Mouse (Mus musculus) thymus, postnatal 4 days (tissue): ENCODE measurements around the gene Fam241a.

ENCODE experiments used
- DNase-seq: peaks from one replicate; pipeline ENCODE4 v3.0.0; 2021

Gene Fam241a

DNA sequence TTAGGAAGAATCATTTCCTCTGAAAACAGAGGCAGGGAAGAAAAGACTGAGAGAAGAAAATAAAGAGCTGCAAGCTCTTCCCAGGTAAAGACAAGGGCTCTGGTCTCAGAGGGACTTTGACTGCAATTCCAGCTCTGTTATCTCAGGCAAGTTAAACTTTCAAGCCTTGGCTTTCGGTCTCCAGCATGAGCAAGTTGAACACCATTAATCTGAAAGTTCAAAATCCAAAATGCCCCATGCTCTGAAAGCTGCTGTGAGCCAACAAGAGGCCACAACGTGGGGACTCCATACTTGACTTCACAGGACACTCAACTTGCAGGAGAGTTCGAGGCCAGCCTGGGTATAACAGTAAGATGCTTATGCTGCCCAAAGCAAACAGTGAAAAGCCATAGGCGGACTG, 62.1 kb downstream of the Fam241a start:
- DNase-seq = no peak

DNA sequence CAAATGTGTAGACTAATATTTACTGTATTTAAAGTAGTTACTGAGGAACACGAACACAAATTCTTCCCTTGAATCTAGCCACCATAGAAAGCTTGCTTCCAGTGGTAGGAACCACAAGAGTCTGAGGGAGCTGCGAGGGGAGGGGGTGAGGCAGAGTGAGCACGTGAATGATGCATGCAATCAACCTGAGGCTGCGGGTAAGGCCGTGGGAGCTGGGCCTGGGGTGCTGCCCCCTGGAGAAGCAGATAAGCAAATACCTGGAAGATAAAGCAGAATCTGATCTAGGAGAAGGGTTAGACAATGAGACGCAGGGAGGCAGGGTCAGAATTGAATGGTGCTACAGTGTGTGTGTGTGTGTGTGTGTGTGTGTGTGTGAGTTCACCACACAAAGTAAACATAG, 65.0 kb downstream of the Fam241a start:
- DNase-seq = no peak

DNA sequence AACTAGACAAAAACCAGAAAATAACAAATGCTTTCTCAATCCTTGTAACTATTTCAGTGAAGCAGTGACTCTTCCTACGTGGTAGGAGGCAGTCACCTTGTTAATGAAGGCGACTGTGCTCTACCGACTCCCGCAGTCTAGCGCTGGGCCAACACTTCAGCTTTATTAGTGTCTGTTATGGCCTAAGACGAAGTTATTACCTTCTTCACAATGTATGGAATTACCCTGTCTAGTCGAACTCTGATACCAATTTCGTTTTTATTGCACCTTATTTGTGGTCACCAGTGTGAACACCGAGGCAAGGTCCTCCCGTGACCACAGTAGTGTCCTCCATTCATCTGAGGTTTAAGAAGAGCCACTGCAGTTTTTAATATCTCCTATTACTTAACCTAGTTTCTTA, 65.9 kb downstream of the Fam241a start:
- DNase-seq = no peak

DNA sequence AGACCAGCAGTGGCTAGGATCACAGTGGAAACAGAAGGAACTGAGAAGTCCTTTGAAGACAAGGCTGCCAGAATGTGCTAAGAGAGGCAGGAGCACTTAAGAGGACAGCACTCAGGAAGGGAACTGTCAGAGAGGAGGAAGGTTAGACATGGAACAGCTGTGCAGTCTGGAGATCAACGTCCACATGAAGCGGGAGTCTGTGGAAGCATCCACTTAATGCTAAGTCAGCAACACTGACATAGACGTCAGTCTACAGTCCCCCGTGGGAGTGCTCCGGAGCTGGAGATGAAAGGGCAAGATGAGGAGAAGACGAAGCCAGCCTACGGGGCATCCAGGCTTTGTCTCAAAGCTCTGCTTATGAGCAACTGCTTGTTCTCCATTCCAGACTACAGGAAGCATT, 69.0 kb downstream of the Fam241a start:
- DNase-seq = no peak

DNA sequence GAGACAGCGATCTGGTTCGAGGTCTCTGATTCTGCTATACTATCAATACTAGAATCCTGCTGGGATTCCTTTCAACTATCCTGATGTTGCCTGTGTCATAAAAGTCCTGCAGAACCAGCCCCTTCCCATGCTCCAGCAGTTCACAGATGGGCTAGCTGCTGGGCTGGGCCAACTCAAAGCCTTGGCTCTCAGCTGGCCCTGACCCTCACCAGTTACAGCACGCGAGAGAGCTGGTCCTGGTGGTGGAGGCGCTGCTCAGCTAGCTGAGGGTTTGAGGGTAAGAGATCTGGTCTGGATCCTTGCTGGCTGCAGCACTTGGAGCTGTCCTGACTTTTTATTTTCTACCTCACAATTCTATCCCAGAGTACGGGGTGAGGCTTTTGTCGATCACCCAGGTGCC, 69.6 kb downstream of the Fam241a start:
- no peak for DNase-seq

DNA sequence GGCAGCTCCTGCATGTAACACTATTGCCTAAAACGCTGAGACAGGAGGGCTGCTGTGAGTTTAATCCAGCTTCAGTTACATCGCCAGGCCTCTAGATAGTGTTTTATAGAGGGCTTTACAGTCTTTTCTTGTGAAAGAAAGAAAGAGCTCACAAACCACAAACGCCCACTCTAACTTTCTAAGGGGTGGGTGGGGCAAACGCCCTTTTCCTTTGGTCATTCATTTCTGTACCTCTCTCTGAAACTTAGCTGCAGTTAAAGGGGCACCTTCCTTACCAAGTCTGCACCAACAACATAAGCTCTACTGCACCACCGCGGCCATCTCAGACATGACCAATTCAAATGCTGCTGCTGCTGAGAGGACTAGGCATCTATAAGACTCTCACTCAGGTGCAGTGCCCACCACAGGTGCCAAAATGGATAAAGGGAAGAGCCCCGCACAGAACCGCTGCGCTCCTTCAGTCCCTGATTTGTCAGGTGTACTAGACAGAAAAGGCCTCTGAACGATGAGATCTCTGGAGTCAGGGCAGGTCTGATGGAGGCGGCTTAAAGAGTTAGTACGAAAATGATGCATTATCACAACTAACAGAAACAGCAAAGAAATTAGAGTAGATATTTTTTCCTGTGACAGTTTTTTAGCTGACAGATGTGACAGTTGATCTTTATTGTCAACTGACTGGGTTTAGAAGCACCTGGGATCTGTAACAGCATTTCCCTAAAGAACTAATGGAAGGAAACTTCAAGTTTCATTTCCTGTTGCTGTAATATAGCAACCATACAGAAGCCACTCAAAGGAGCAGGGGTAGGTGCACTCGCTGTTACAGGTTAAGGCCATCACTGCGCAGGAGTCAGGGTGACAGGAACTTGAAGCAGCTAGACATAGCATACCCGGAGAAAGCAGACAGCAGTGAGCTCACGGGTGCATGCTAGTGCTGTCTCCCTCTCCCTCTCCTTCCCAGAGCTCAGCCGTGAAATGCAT, 71.9 kb downstream of the Fam241a start:
- peak; percentile 62 for DNase-seq

DNA sequence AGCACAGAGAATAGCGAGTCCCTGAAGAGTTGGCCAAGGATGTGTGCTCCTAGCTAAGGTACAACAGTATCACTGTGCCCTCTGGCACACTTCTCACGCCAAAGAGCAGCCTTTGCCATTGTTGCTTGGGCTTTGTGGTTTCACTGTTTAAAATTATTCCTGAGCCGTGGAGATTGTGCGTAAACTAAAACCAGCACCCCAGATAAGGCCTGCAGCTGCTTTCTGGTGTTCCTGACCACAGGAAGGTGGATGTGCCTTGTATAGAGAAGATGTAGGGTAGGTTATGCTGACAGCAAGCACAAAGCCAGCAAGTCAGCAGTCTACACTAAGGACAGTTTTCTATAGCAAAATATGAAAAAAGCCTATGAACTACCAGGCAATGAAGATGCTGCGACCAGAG, 74.9 kb downstream of the Fam241a start:
- DNase-seq = no peak

DNA sequence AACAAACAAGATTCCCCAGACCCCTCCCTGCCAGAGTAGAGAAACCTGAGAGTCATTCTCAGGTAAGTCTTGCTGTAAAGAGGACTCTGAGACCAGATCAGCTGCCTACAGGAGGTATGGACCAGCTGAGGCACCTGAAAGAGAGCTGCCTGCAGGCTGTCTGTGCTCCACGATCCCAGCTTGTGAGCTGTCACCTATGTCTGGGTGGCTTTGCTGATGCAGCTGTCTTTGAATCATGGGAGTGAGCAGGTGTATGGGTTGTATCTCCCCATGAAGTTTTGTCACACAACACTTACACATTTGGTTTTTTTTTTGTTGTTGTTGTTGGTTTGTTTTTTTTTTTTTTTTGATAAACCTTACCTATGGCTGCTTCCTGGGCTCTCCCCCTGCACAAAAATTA, 75.7 kb downstream of the Fam241a start:
- no peak for DNase-seq
